Mouse (Mus musculus) cerebellum, postnatal 14 days (tissue): ENCODE measurements around the gene Fam57b.

Source experiments
- DNase-seq, 2 experiments: peaks; one replicate each; pipeline ENCODE4 v3.0.0; 2021; ENCODE audit warnings: mixed read lengths in 2 of 2

The Fam57b gene

GRCm38 (mm10) chr7:126797411-126798126 lies at the start of gene Fam57b:
Gene Fam57b, plus strand, starts transcription at chr7:126797668.
- peak; percentile 75 to 82 for DNase-seq

GRCm38 (mm10) chr7:126748824-126749223 lies 48.6 kb upstream of the Fam57b start:
- peak in 1 of 2 experiments; percentile 0 for DNase-seq

- peak in 1 of 2 experiments; percentile 3 for DNase-seq
Measured at GRCm38 (mm10) chr7:126749582-126750343, 47.7 kb upstream of the Fam57b start.

DNA sequence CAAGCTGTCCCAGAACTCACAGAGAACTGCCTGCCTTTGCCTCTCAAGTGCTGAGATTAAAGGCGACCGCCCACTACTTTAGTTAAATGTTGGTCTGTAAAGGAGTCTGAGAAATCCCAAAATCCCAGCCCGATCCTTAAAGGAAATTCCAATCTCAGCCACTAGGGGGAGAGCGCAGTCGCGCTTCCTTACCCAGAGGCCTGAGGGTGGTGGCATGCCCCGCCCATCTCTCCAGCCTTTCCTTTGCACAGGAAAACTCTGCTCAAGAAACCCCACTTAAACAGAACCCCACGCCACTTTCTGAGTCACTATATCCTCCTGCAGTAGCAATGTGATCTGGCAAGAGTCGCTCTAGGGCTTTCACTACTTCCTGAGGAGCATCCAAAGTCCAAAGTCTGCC lies 42.6 kb upstream of the Fam57b start:
- peak; percentile 89 to 90 for DNase-seq

DNA sequence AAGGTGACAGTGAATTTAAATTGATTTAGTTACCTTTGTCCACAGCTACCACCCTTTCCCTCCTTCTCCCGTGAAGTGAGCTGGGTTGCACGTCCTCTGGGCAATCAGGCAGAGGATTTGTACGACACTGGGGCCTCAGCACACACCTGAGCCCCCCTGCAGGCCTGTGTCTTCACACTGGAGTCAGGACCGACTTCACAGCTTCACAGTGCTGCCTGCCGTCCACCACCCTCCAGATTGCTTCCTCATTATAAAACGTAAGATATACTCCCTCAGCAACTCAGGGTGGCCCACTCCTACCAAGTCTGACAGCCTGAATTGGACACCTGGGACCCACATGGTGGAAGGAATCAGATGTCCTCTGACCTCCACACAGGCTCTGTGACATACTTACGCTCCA lies 38.9 kb upstream of the Fam57b start:
- DNase-seq: no peak

DNA sequence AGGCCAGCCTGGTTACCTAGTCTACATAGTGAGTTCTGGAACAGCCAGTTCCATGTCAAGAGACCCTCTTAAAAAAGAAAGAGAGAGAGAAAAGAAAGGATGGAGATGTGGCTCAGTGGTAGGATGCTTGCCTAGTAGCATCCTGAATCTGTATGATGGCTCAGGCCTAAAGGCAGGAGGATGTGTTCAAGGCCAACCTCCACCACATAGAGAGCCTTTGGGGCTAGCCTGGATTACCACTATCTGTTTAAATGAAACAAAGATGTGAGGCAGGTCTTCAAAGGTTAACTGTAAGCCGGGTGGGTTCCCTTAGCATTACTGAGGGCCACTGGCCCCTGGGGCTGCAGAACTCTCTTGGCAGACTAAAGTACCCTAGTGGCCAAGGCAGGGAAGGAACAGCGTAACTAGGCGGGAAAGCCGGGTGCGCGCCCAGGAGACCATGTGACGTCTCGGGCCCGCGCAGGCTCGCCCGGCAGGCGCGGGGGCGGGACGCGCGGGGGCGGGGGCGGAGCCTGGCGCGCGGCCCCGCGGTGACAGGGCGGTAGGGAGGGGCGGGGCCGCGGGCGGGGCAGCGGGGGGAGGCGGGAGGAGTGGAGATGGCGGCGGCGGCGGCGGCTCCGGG lies 38.3 kb upstream of the Fam57b start, which contains the start of gene Mapk3:
TSS of gene Mapk3 (plus strand) at position 552 of the 622 bp plus-strand sequence.
- peak; percentile 92 to 93 for DNase-seq

GRCm38 (mm10) chr7:126759672-126760390 lies 37.6 kb upstream of the Fam57b start:
- peak in 1 of 2 experiments; percentile 39 for DNase-seq

GRCm38 (mm10) chr7:126760391-126760802 lies 37.1 kb upstream of the Fam57b start:
- peak; percentile 68 to 74 for DNase-seq

GRCm38 (mm10) chr7:126760956-126761355 lies 36.5 kb upstream of the Fam57b start:
- no peak for DNase-seq

GRCm38 (mm10) chr7:126761529-126762067 lies 35.9 kb upstream of the Fam57b start:
- no peak for DNase-seq

DNA sequence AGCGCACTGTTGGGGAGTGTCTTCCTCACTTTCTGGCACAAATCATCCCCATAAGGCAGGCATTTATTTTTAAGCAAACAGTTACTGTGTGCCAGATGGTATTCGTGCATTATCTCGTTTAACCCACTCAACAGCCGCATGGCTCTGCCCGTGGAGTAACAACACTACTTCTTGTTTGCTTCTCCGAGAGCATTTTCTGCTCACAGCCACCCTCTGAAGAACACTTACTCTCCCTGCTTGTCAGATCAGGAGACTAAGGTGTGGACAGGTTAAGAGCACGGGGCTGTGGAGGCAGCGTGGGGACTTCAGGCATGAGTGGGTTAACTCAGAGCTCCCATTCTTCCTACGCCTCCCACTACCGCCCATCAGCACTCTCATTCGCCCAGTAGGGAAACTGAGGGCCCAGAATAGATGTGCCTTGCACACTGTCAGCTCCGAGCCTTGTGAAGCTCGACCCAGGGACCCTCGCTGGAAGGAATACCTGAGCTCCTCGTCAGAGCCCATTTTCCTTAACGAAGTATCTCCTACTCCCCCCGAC lies 34.9 kb upstream of the Fam57b start:
- DNase-seq: peak in 1 of 2 experiments; percentile 26

- DNase-seq: no peak
Measured at GRCm38 (mm10) chr7:126765540-126765939, 31.9 kb upstream of the Fam57b start.

DNA sequence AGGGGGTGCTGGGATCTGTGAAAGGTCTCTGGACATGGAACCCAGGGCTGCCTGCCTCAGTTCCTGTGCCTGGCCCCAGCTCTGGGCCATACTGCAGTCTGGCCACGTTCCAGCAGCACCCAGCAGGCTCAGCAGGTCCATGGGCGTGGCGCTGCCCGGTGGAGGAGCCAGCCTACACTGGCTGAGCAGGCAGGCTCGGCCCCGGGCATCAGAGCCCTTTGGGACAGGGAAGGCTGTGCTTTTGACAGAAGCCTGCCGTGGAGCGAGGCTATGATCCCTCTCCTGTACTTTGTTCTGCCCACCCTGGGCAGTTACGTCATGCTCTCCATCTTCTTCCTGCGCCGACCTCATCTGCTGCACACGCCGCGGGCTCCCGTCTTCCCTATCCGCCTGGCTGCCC lies 31.3 kb upstream of the Fam57b start, which contains the start of gene Gdpd3:
TSS of gene Gdpd3 (plus strand) at position 134 of the 400 bp plus-strand sequence.
- peak in 1 of 2 experiments; percentile 9 for DNase-seq

- DNase-seq: no peak
Measured at GRCm38 (mm10) chr7:126767001-126767400, 30.5 kb upstream of the Fam57b start.

- peak in 1 of 2 experiments; percentile 4 for DNase-seq
Measured at GRCm38 (mm10) chr7:126770784-126771183, 26.7 kb upstream of the Fam57b start.

DNA sequence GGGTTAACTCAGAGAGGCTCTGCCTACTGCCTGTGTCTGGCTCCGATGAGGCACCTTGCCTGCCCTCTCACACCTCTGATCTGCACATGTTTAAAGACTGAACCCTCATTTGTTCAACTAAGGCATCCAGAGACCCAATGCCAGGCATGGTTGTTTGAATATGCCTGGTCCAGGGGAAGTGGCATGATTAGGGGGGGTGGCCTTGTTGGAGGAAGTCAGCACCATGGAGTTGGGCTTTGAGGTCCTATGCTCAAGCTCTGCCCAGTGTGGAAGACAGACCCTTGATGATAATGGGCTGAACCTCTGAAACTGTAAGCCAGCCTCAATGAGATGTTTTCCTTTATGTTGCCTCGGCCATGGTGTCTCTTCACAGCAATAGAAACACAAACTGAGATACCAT lies 24.1 kb upstream of the Fam57b start:
- DNase-seq: peak in 1 of 2 experiments; percentile 2

DNA sequence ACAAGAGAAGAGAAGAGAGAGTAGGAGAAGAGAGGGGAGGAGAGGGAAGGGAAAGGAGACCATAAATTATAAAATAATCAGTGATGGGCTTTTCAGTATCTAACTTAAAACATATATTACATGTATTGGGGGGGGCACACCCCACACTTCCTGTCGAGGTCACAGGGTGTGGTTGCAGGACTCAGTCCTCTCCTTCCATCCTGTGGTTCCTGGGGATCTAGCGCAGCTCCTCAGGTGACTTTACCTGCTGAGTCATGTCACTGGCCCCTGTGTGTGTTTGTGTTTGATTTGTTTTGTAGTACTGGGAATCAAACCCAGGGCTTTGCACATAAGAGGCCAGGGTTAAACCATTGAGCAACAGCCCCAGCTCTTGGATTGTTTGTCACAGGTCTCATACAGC lies 23.0 kb upstream of the Fam57b start:
- no peak for DNase-seq

DNA sequence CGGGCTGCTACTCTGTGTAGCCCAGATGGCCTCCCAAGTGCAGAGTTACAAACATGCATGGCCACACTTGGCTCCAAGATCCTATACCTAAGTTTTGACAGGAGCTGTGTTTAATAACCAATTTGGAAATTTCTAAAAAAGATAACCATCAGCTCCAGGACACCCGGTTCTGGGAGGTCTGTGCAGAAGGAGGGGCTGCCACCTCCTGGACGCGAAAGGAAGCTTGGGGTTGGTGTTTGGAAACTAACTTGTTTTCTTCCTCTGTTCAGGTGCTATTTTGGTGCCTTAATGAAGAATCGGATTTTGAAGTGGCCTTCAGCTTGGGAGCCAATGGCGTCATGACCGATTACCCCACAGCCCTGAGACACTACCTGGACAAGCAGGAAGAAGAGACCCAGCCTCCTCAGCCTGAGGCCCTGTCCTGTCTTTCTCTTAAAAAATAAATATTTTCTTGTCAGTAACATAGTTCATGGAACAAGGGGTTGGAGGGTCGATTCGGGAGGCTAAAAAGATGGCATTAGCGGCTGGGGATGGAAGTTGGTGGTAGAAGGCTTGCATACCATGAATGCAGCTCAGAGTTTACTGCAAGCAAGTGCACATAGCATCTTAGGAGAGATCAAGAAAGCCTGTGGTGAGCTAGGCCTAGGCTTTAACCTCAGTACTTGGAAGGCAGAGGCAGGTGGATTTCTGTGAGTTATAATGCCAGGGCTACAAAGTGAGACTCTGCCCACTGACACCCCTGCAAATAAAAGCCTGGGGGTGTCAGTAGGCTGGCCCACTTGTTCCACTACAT lies 22.1 kb upstream of the Fam57b start:
- peak in 1 of 2 experiments; percentile 15 for DNase-seq

DNA sequence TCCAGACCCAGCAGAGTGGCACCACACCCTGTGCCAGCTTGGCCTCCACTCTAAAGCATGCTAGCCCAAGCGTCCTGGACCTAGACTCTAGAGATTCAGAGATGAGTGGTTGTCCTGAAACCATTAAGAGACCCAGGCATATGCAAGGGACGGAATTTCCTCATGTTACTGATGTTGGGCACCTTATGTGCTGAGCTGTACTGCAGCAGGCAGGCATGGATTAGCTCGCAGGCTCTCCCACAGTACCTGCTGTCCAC lies 21.6 kb upstream of the Fam57b start:
- DNase-seq: no peak

DNA sequence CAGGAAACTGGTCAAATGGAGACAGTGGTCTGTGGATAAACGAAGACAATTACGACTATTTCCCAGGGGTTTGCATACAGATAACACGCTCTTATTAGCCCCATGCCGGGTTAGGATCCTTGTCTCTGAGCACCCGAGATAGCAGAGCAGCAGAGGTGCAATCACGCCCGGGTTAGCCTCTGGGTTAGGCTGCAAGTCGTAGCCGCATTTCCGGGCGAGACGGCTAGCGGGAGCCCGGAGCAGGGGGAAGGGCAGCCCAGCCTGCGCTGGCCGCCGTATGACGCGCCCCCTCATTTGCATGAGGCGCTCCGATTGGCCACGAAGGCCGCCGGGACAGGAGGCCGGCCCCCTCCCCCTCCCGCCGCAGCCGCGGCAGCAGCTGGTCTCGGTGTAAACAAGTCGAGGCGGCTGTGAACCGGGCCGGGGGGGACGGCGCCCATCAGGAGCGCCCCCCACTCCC lies 20.8 kb upstream of the Fam57b start, which contains the start of gene Ypel3:
TSS of gene Ypel3 (plus strand) at position 358 of the 460 bp plus-strand sequence.
- DNase-seq: peak; percentile 96 to 97

DNA sequence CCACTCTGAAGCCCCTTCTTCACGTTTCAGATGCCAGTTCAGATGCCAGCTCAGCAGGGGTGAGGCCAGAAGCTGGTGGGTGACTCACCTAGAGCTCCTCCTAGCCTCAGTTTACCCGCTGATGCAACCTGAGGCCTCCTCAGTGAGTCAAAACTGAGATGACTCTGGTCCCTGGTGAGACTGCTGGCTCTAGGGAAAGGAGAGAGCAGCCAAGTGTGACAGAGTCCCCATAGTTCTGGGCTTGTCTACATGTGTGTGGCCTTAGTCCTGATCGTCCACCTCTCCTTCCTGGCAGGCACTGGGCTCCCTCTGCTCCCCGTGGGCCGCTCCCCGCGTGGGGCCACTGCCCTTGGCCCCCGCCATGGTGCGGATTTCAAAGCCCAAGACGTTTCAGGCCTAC lies 20.0 kb upstream of the Fam57b start:
- peak; percentile 58 to 70 for DNase-seq
